Mouse (Mus musculus) effector memory CD4-positive, alpha-beta T cell, adult 5 months (primary cell): ENCODE results near the gene Zfp319. TPM values are rescaled to one million over a fixed set of nuclear protein-coding genes. Genes with fewer than 3 reads are reported as not detected.

Experiments used
- polyA plus RNA-seq: library from polyadenylated mRNA; unstranded; fragments of 100-300 nt; shearing (Covaris generic); gene quantifications from one replicate; pipeline ENCODE4 v1.2.1, GENCODE M21; 2017

Gene Zfp319
- polyA plus RNA-seq: 6.1 TPM

DNA sequence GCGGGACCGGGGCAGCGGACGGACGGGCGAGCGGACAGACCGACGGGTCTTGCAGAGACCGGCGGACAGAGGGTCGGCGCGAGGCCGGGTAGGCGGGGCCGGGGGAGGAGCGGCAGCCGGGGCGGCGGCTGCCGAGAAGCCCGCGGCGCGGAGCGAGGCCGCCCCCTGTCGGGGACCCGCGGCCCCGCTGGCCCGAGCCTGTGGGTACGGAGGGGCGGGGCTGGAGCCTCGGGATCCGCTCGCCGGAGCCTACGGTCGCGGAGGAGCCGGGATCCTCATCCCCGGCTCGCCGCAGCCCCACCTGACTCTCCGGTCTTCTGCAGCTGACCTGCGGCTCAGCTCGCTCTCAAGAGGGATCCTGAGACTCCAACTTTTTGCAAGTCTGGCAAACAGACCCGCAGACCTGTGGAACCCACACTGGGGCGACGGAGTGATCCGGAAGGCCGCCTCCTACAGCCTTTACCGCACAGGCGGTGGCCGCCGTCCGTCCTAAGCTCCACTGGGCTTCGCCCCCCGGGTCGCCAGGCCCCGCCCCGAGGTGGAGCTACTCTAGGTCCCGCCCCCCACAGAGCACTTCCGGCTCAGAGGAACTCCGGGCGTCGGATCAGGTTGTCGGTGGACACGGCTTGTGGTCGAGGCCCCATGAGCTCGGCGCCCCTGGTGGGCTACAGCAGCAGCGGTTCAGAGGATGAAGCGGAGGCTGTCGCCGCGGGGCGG lies at the start of gene Zfp319, which contains the start of gene Usb1:
Zfp319 (minus strand) TSS at position 231 of the 717 bp plus-strand sequence.
Usb1 (plus strand) TSS at position 565 of the 717 bp plus-strand sequence.

DNA sequence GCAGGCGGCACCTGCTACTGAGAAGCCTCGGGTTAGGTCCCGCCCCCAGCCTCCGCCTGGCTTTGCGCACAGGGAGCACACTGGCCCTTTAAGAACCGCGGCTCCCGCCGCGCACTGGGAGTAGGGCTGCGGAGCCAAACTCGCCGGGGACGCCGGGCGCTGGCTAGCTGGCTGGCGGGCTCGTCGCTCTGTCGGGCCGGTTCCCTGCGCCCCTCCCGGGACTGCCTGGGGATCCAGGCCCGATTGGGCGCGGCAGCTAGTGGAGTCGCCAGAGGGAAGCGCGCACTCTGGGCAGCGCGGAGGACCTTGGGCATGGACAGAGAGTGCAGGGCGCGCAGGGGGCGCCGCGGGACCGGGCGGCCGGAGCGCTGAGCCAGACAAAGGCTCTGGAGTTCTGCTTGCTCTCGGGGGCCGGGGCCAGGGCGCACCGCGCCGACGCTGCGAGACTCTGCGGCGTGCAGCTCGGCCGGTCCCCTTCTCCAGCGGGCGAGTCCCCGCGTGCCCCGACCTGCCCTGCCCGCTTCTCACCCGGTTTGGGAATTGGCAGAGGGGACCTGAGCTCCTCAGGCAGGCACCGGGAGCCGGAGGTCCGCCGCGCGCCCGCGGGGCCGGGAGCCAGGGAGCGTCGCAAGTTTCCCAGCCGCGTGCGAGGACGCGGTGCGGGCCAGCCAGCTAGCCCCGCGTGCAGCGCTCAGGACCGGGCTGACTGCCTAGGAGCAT lies 20.6 kb upstream of the Zfp319 start, which contains the start of gene Mmp15:
Mmp15 (plus strand) TSS at position 118 of the 720 bp plus-strand sequence.

DNA sequence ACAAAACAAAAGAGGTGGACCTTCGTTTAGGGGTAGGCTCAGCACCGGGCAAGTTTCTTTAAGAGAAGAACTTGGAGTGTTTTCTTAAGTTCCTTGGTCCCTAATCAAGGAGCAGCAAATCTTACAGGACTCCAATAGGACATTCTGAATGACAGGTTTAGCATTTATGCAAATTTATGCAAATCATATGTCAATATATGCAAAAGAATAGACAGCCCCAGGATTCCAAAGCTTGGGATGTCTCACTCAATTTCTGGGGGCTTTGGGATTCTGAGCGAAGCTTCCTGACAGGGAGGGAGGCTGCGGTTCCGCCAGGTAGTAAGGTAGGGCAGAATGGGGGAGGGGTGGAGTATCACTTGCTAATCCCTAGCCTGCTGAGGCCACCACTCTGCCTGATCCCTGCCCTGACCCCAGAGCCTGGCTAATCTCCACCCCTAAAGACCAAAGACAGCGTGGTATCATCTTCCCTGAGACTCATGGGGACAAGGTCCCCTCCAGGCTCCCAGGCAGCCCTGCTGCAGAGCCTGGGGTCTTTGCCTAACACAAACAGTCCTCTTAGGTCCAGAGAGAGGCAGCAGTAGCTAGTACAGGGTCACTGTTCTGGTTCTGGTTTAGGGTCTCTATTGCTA lies 21.3 kb downstream of the Zfp319 start, which contains the start of gene Tepp:
Tepp (plus strand) TSS at position 225 of the 629 bp plus-strand sequence.

DNA sequence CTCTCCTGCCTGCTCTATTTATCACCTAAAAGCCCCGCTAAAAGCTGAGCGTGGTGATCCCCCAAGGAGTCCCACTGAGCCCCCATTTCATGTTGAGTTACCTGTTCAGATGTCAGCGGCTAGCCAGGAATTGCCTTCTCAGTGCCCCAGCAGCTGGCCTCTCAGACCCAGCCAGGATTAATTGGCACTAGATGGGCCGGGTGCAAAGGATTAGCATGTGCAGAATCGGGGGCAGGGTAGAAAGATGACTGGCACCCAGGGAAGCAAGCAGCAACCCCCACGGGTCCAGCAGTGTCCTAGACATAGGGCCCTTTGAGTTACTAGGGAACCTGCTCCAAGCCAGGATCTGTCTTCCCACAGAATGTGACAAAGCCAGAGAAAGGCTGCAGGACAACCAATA lies 25.3 kb downstream of the Zfp319 start, which contains the start of gene Cngb1:
Cngb1 (minus strand) TSS at position 155 of the 400 bp plus-strand sequence.

Other genes with a start within 250 kb of the Zfp319 start
- gene Kifc3, start 129.1 kb downstream of the Zfp319 start, polyA plus RNA-seq: not detected
- gene Cngb1, start 25.4 kb downstream of the Zfp319 start, polyA plus RNA-seq: not detected
- not detected for gene Tepp, start 21.4 kb downstream of the Zfp319 start, polyA plus RNA-seq
- gene Usb1, start 334 bp upstream of the Zfp319 start, polyA plus RNA-seq: 47.6 TPM
- 0.29 TPM for gene Mmp15, start 20.3 kb upstream of the Zfp319 start, polyA plus RNA-seq
- gene Cfap20, start 102.9 kb upstream of the Zfp319 start, polyA plus RNA-seq: 45.7 TPM
- gene Csnk2a2, start 158.1 kb upstream of the Zfp319 start, polyA plus RNA-seq: 39.7 TPM
- gene Ccdc113, start 202.1 kb upstream of the Zfp319 start, polyA plus RNA-seq: not detected
- not detected for gene Prss54, start 244.4 kb upstream of the Zfp319 start, polyA plus RNA-seq